Mouse (Mus musculus) erythroblast, embryonic 14.5 days (primary cell): ENCODE measurements around the gene Man1c1. TPM values are rescaled to one million over a fixed set of nuclear protein-coding genes. Genes with fewer than 3 reads are reported as not detected.

Experiments used
- H3K27me3 ChIP-seq: 2 replicates; pipeline ENCODE4 v1.6.1; 2012; ENCODE audit warnings: inconsistent platforms; ENCODE audit not compliant: control insufficient read depth
- H3K36me3 ChIP-seq: 2 replicates; pipeline ENCODE4 v1.6.1; 2012; ENCODE audit warnings: mild to moderate bottlenecking, inconsistent platforms; ENCODE audit not compliant: control insufficient read depth
- H3K4me1 ChIP-seq: 2 replicates; pipeline ENCODE4 v1.6.1; 2012; ENCODE audit warnings: inconsistent platforms; ENCODE audit not compliant: control insufficient read depth
- H3K4me3 ChIP-seq: replicated peaks from 2 replicates; pipeline ENCODE3; 2012; ENCODE audit warnings: moderate library complexity, mild to moderate bottlenecking, inconsistent platforms
- H3K9me3 ChIP-seq: 2 replicates; pipeline ENCODE4 v1.6.1; 2012; ENCODE audit warnings: low read length, inconsistent platforms, mixed read lengths; ENCODE audit not compliant: control insufficient read depth
- GATA1 ChIP-seq: IDR thresholded peaks from 2 replicates; pipeline ENCODE4 v1.6.1; 2012; ENCODE audit warnings: low read length, inconsistent platforms, mixed read lengths
- TAL1 ChIP-seq: IDR thresholded peaks from 3 replicates; pipeline ENCODE4 v1.6.1; 2012; ENCODE audit warnings: low read length, inconsistent platforms, mixed read lengths
- polyA plus RNA-seq: library from polyadenylated mRNA; stranded (reverse); fragments of >175 nt; gene quantifications from 2 replicates; pipeline ENCODE4 v1.2.3, GENCODE M21; 2012

Man1c1 gene
- polyA plus RNA-seq, 1 experiment: 0.07 TPM

DNA sequence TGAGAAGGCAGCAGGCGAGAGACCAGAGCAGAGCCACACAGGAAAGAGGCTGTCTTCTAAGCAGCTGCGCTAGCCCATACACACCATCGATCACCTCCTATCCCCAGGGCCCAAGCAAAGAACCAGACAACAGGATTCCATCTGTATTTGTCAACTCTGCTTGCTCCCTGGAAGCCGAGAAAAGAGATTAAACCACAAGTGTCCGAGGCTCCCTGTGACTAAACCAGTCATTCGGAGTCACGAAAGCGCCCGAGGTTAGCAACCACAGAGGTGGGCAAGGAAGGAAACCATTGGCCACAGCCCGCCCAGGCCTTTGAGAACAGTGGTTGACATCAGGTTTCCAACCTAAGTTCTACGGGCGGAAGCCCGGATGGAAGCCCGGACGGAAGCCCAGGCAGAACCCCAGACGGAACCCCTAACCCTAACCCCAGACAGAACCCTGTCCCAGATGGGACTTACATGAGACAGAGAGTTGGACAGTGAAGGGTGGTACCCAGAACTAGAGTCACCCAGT, 32.4 kb downstream of the Man1c1 start:
- Histone ChIP-seq H3K36me3 (no peaks in the 10 kb centered on the region), H3K4me3 (no peak overlapping the region), H3K4me1 (no peaks in the 10 kb centered on the region), H3K27me3 (no peaks in the 10 kb centered on the region), H3K9me3 (no peaks in the 10 kb centered on the region)
- TF ChIP-seq GATA1 (no peak), TAL1 (no peak)

DNA sequence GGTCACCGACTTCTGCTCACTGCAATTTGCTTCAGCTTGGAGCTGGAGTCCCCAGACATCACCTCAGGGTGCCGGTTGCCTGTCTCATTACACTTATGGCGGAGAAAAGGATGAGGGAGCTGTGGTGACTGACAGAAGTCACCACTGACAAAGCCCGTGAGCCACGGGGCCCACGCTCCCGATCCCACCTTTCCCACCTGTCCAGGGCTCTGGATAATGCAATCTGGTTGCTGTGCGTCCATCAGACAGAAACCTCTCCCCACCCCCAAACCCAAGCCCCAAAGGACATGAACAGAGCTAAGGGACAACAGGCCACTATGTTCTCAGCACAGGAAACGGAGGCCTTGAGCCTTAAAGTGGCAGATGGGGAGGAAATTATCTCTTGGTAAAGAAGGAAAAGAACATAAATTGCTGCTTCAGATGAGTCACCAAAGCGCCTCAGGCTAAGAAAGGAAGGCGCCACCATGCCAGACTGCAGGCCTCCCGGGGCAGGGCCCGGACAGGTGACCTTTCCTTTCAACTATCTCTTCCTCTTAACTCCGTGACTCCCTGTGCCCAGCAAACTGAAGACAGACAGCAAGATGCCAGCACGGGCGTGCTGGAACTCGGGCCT, 34.2 kb downstream of the Man1c1 start:
- H3K36me3 ChIP-seq: no peaks in the 10 kb centered on the region
- no peak overlapping the region for H3K4me3 ChIP-seq
- H3K27me3 ChIP-seq: no peaks in the 10 kb centered on the region
- H3K9me3 ChIP-seq: no peaks in the 10 kb centered on the region
- H3K4me1 ChIP-seq: no peaks in the 10 kb centered on the region
- TF ChIP-seq GATA1: no peak
- TF ChIP-seq TAL1: no peak

DNA sequence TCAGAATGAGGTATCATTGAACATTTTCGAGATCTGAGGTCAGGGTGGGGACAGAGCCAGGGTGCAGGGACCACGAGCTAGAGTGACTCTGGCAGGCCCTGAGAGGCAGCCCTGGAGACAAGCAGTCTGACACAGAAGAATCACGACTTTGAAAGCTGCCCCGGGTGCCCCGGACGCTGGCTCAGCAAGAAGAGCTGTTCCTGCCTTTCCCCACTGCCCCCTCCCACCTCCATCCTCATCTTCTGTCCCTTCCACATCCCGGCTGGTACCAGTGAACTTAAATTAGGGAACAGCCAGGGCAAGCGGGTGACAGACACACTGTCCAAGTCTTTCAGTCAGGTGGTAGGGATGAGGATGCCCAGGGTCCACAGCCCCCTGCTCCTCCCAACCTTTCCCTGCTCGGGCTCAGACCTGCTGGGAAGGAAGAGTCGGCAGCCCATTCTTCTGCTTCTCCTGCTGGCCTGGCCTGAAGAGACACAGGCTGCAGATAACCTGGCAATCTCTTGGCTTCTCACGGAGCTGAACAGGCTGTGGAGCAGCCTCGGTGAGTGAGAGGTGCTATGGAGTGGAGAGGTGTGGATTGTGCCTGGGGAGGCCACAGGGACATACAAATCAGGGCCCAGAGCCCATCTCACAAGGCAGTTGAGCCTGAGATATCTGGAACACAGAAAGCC, 35.6 kb downstream of the Man1c1 start:
- Histone ChIP-seq H3K36me3 (no peaks in the 10 kb centered on the region), H3K27me3 (no peaks in the 10 kb centered on the region), H3K4me3 (no peak overlapping the region), H3K4me1 (no peaks in the 10 kb centered on the region), H3K9me3 (no peaks in the 10 kb centered on the region)
- TF ChIP-seq TAL1: no peak
- no peak for TF ChIP-seq GATA1

DNA sequence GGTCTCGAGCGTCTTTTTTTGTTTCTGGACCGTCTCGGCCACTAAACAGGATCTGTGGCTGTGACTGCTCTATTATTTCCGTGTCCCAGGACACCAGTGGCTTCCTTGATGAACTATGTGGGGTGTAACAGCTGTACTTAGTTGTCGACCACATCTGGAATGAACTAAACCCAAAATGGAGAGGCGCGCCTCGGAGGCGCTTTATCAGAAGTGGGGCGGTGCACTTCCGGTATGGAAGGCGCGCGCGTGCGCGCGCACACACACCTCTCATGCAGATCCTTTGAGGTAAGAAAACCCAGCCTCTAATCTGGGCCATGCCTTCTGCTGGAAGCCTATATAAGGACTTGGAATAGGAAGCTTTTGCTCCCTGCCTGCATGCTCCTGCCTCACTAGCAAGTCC, 37.7 kb downstream of the Man1c1 start:
- TF ChIP-seq GATA1 (no peak), TAL1 (no peak)
- Histone ChIP-seq H3K4me3 (no peak overlapping the region), H3K4me1 (peaks cover 5% of the 10 kb centered on the region), H3K9me3 (no peaks in the 10 kb centered on the region), H3K36me3 (no peaks in the 10 kb centered on the region), H3K27me3 (no peaks in the 10 kb centered on the region)

DNA sequence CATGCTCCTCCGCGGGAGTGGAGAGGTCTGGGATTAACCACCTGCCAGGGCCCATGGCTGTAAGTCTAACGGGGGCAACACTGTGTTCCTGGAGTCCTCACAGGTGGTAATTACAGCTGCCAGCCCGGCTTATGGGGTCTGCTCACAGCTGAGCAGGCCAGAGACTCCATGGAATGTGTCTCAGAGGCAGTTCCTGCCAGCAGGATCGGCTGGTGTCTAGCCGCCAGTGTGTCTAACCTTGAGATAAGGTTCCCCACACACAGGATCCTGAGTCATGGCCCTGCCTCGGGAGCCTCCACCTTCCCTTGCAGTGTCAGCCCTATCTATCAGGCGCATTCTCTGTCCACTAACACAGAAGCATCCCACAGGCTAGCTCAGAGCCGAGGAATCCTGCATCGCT, 41.0 kb downstream of the Man1c1 start:
- H3K4me1 ChIP-seq: peaks cover 5% of the 10 kb centered on the region
- H3K9me3 ChIP-seq: no peaks in the 10 kb centered on the region
- H3K4me3 ChIP-seq: no peak overlapping the region
- TF ChIP-seq GATA1 (no peak), TAL1 (no peak)
- peaks cover 6% of the 10 kb centered on the region for H3K27me3 ChIP-seq
- no peaks in the 10 kb centered on the region for H3K36me3 ChIP-seq

DNA sequence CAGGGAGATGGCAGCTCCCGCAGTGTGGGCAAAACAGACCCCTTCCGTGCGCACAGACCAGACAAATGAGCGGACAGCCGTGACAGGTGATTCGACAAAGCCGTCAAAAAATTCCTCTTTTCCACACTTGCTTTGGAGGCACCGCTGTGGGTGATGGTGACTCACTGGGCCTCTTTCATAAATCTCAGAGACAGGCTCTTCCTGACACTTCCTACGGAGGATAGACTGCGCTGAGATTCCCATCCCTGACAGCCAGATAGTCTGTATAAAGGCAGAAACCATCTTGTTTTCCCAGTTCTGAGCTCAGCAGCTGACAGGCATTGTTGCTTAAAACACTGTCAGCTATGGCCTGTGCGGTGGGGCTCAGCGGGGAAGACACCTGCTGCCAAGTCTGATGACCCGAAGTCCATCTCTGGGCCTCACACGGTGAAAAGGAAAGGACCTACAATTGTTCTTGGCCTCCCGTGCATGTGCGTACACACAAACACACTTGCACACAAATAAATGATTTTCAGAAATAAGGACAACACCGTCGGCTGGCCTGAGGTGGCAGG, 43.4 kb downstream of the Man1c1 start:
- H3K4me1 ChIP-seq: peaks cover 5% of the 10 kb centered on the region
- TF ChIP-seq GATA1 (no peak), TAL1 (no peak)
- peaks cover 6% of the 10 kb centered on the region for H3K27me3 ChIP-seq
- no peaks in the 10 kb centered on the region for H3K36me3 ChIP-seq
- H3K9me3 ChIP-seq: no peaks in the 10 kb centered on the region
- H3K4me3 ChIP-seq: no peak overlapping the region

DNA sequence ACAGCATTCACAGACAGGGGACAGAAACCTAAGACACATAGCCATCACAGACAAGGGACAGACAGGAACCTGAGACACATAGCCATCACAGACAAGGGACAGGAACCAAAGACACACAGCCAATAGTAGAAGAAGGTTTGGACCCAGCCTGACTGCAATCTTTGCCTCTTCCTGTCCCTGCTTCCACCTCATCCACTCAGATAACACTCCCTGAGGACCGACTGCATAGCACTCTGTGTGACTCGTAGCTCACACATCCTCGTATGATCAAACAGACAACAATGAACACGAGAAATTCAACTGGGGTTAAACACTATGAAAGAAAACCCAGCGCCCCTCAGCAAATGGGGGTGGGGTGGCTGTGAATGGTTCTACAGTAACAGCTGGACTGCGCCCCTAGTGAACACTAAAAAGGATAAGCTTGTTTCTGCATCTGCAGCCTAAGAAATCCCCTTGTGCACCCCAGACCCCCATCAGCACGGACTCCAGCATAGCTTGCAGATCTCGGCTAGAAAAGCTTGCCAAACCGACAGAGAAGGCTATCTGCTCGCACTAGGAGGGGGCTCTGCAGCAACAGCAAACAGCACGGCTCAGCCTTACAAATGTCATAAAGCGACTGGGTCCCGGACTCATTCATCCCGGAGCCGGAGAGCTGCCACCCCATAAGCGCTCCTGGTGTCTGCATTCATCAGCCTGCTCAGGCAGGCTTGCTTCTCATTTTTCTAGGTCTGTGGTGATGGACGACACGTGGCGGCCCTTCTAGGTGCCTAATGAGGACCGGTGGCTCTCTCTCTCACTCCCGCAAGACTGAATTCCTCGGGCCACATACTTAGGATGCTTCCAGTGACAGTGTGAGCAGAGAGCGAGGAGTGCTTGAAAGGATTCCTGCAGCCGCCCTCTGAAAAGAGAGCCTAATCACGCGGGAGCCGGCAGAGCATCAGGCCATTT, 44.5 kb downstream of the Man1c1 start:
- H3K36me3 ChIP-seq: no peaks in the 10 kb centered on the region
- TF ChIP-seq TAL1 (no peak), GATA1 (no peak)
- peaks cover 6% of the 10 kb centered on the region for H3K27me3 ChIP-seq
- no peak overlapping the region for H3K4me3 ChIP-seq
- H3K9me3 ChIP-seq: no peaks in the 10 kb centered on the region
- peaks cover 5% of the 10 kb centered on the region for H3K4me1 ChIP-seq

DNA sequence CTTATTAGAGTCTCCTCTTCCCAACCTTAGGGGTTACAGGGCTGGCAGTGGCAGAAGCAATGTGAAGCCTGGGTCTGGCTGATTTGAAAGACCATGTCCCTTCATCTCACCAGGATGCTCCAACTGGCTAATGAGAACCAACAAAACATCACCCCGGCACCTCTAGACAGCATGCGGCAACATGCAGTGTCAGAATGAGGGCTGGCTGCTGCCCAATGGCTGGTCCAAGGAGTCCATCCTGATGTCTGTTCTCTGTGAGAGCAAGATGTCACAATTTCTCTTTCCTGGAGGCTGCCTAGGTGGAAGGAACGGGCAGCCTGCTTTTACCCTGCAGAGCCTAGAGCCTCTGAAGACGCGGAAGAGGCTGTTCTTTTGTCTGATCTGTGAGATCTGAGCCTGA, 46.6 kb downstream of the Man1c1 start:
- H3K4me3 ChIP-seq: no peak overlapping the region
- no peaks in the 10 kb centered on the region for H3K9me3 ChIP-seq
- H3K4me1 ChIP-seq: no peaks in the 10 kb centered on the region
- H3K36me3 ChIP-seq: no peaks in the 10 kb centered on the region
- TF ChIP-seq GATA1 (no peak), TAL1 (no peak)
- peaks cover 6% of the 10 kb centered on the region for H3K27me3 ChIP-seq

DNA sequence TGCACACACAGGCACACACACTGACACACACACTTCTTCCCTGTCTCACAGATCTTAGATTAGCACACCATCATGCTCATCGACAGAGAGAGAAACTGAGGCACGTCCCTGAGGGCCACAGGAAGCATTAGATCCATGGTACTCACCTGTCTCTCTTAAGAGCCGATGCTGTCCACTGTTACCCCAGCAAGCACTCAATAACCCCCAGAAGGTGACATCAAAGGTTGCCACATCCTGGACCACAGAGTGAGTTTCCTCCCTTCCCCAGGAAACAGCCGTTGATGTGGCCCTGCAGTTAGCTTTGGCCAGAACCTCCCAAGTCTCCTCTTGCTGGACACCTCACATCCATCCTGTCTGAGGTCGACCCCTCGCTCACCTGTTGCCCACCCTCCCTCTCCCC, 49.7 kb downstream of the Man1c1 start:
- Histone ChIP-seq H3K4me1 (no peaks in the 10 kb centered on the region), H3K9me3 (no peaks in the 10 kb centered on the region), H3K4me3 (no peak overlapping the region), H3K36me3 (no peaks in the 10 kb centered on the region), H3K27me3 (no peaks in the 10 kb centered on the region)
- TF ChIP-seq TAL1 (no peak), GATA1 (no peak)
